8 mouse cellular contexts compared by ENCODE assay signal in genomic region chr12:80736464-80737282, GRCm38 (mm10). TPM values are rescaled to one million over a fixed set of nuclear protein-coding genes. Genes with fewer than 3 reads are reported as not detected.
DNase-seq lines count a peak whose midpoint lies in the region; ATAC-seq and TF ChIP-seq lines count a peak whose summit lies in the region.

No protein-coding gene starts in this region.

- WGBS in limb, embryonic 11.5 days = 32% methylated on average over 13 of the region's 13 CpGs

- no peak for TF ChIP-seq CTCF in cortical plate, adult 2 months (IDR thresholded peaks at IDR 0.05; ENCODE audit: extremely low read depth, insufficient read depth, low read length)

- no peak overlapping the region for H3K4me2 ChIP-seq in limb, embryonic 11.5 days (ENCODE audit: low read depth, severe bottlenecking)

- H3K9me3 ChIP-seq in limb, embryonic 11.5 days (ENCODE audit: control insufficient read depth, low read length) = no peaks in the 10 kb centered on the region

- peaks cover 10% of the 10 kb centered on the region for H3K4me1 ChIP-seq in cortical plate, adult 2 months (ENCODE audit: control insufficient read depth, insufficient read depth, low read length)
- peaks cover 4% of the 10 kb centered on the region; the same call in 1 of the 2 replicates for H3K4me1 ChIP-seq in limb, embryonic 11.5 days (ENCODE audit: control insufficient read depth, insufficient read depth, low read length)

- 0 out of 2 replicates have a peak, but pooled peaks have one; percentile 26 for ATAC-seq in limb, embryonic 11.5 days (ENCODE audit: insufficient number of reproducible peaks, low FRiP score, low TSS enrichment, low read depth)

- H3K4me3 ChIP-seq in cortical plate, adult 2 months (ENCODE audit: insufficient read depth, low read length) = no peak overlapping the region
- no peak overlapping the region for H3K4me3 ChIP-seq in limb, embryonic 11.5 days (ENCODE audit: low read depth, low read length)

- 0 out of 2 replicates have a peak overlapping the region, but pooled peaks have one; percentile 2 for H3K27ac ChIP-seq in cortical plate, adult 2 months (ENCODE audit: insufficient read depth, low read length)
- no peak overlapping the region for H3K27ac ChIP-seq in limb, embryonic 11.5 days (replicated peaks; ENCODE audit: low read depth, low read length)

- H3K36me3 ChIP-seq in limb, embryonic 11.5 days (ENCODE audit: control insufficient read depth, insufficient read depth, low read length) = no peaks in the 10 kb centered on the region

- no peaks in the 10 kb centered on the region for H3K27me3 ChIP-seq in limb, embryonic 11.5 days (ENCODE audit: control insufficient read depth, insufficient read depth, low read length)

- DNase-seq in layer of hippocampus, adult 11-12 months (ENCODE audit: low spot score) = peak; percentile 70
- DNase-seq in layer of hippocampus, adult 9-10 months (ENCODE audit: low spot score) = no peak
- peak; percentile 43 for DNase-seq in heart, postnatal 4 days
- DNase-seq in limb, embryonic 11.5 days (ENCODE audit: low spot score) = peak; percentile 65
- DNase-seq in right cerebral cortex, adult 2 months (ENCODE audit: low spot score in 2 of 2) = peak; percentile 70 to 79
- DNase-seq in spleen, adult 18-20 months = no peak
- DNase-seq in kidney, postnatal 14 days = no peak

- no peak for TF ChIP-seq POLR2A in cortical plate, adult 2 months (IDR thresholded peaks at IDR 0.05; ENCODE audit: extremely low read depth, insufficient read depth, low read length)

- H3K9ac ChIP-seq in limb, embryonic 11.5 days (ENCODE audit: low read length) = 0 out of 2 replicates have a peak overlapping the region, but pooled peaks have one; percentile 14

RNA-seq across cellular contexts. Expression of gene Ccdc177, which starts 23.8 kb away (rescaled TPM):
- 5.6 and 7.5 TPM in 2 replicates for polyA plus RNA-seq in cortical plate, adult 2 months (2012; rRNA removed)
- under 1 TPM; 0.05 to 0.10 TPM for total RNA-seq in heart, postnatal 4 days (2021)
- 0.12 and 0.38 TPM in 2 replicates for polyA plus RNA-seq in limb, embryonic 11.5 days (2014; fragmentation: Nextera tagmentation; extraction: Ambion mirVana)

RNA-seq across cellular contexts. Expression of gene Plekhd1, which starts 44.3 kb away (rescaled TPM):
- 2.3 and 2.6 TPM in 2 replicates for polyA plus RNA-seq in cortical plate, adult 2 months (2012; rRNA removed)
- 1 to 10 TPM in 1 of 2 experiments, under 1 TPM in 1; 0.29 to 1.1 TPM for total RNA-seq in heart, postnatal 4 days (2021)
- 0.17 TPM in 1 of 2 replicates, not detected in the other for polyA plus RNA-seq in limb, embryonic 11.5 days (2014; fragmentation: Nextera tagmentation; extraction: Ambion mirVana)

RNA-seq across cellular contexts. Expression of gene Susd6, which starts 53.6 kb away (rescaled TPM):
- polyA plus RNA-seq in cortical plate, adult 2 months (2012; rRNA removed) = 24.8 and 26.4 TPM in 2 replicates
- total RNA-seq in heart, postnatal 4 days (2021) = 10 to 100 TPM; 46.3 to 49.6 TPM
- 14.3 and 14.4 TPM in 2 replicates for polyA plus RNA-seq in limb, embryonic 11.5 days (2014; fragmentation: Nextera tagmentation; extraction: Ambion mirVana)

Comparison
In these comparisons a context has a peak if more than half of its experiments do, and no peak if none do; other contexts are left out.
1. DNase-seq: peak in layer of hippocampus, adult 11-12 months (single experiment), heart, postnatal 4 days (single experiment), limb, embryonic 11.5 days (single experiment) and right cerebral cortex, adult 2 months (2 of 2); none in layer of hippocampus, adult 9-10 months (single experiment), spleen, adult 18-20 months (0 of 2) and kidney, postnatal 14 days (single experiment).